Mouse (Mus musculus): ENCODE measurements around the gene Cct4. TPM values are rescaled to one million over a fixed set of nuclear protein-coding genes. Genes with fewer than 3 reads are reported as not detected.

The Cct4 gene
- polyA plus RNA-seq, 1 experiment = 206 TPM

DNA sequence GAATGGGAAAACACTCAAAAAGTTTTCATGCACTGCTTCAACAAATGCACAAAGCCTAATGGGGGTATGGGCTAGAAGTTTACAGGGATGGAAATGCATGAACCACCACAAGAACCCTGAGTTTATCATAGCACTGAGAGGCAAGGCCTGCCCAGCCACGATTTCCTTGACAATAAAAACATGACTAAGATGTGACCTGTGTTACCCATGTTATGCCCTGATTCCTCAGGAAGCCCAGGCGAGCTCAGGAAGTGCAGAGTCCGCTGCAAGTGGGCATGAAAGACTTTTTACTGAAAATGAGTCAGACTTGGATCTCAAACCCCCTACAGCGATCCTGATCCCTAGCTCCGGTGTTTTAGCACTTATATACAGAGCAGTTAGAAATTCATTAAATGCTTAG, 56.9 kb downstream of the Cct4 start:
- DNase-seq = no peak
- WGBS = 48% methylated on average over 5 of the region's 5 CpGs
- Histone ChIP-seq H3K4me1 (replicated peaks; ENCODE audit: control insufficient read depth, insufficient read depth, low read length) (no peaks in the 10 kb centered on the region), H3K4me3 (ENCODE audit: control insufficient read depth, insufficient read depth, low read length) (no peak overlapping the region), H3K27me3 (ENCODE audit: control insufficient read depth, insufficient read depth, low read length) (peaks cover 2% of the 10 kb centered on the region; the same call in 1 of the 2 replicates), H3K36me3 (ENCODE audit: control insufficient read depth, insufficient read depth, low read length) (no peaks in the 10 kb centered on the region), H3K27ac (ENCODE audit: control insufficient read depth, insufficient read depth, low read length) (no peak overlapping the region)
- TF ChIP-seq CTCF (IDR thresholded peaks at IDR 0.05; ENCODE audit: borderline replicate concordance, control insufficient read depth, extremely low read depth, insufficient read depth, low read length, poor library complexity) (no peak), POLR2A (IDR thresholded peaks at IDR 0.05; ENCODE audit: control insufficient read depth, extremely low read depth, insufficient read depth, low read length, poor library complexity) (no peak)

DNA sequence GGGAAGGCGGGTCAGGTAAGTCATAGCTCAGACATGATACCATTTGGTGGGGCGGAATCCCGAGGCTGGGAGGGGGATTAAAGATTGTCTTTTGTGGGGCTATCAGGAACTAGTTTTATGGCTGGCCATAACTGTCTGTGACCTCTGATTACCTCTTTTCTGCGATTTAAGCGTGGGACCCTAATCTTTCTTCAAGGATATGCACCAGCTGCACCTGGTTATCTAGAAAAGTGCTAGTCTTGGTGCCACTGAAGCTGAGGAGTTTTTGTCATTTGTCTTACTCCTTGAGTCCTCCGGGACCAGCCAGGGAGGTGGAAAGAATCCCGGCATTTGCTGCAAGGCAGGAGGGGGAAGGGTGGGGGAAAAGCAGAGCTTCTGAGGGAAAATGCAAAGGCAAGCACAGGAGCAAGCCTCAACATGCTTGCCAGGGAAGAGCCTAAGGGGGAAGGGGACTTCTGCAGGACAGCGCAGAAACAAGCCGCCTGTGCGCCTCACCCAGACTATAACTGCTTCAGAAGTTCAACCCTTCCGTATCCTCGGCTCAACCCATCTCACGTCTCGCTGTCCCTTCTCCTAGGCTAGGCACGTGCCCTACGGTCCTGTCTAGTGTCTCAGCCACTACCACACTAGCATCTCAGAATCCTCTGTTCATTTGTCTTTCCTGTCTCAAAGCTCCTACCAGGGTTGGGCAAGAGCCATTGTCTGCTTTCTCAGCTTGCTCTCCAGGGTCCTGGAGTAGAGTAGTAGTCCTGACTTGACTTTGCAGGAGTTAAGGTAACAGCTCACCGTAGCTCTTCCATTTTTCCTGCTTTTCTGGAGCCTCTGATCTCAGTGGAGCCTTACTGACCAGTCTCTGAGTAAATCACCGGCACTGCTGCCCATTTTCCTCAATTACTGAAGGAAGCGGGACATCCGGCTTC, 57.6 kb downstream of the Cct4 start:
- Histone ChIP-seq H3K4me1 (replicated peaks; ENCODE audit: control insufficient read depth, insufficient read depth, low read length) (no peaks in the 10 kb centered on the region), H3K27me3 (ENCODE audit: control insufficient read depth, insufficient read depth, low read length) (peaks cover 2% of the 10 kb centered on the region; the same call in 1 of the 2 replicates), H3K36me3 (ENCODE audit: control insufficient read depth, insufficient read depth, low read length) (no peaks in the 10 kb centered on the region), H3K27ac (ENCODE audit: control insufficient read depth, insufficient read depth, low read length) (no peak overlapping the region), H3K4me3 (ENCODE audit: control insufficient read depth, insufficient read depth, low read length) (no peak overlapping the region)
- TF ChIP-seq POLR2A (IDR thresholded peaks at IDR 0.05; ENCODE audit: control insufficient read depth, extremely low read depth, insufficient read depth, low read length, poor library complexity) (no peak), CTCF (IDR thresholded peaks at IDR 0.05; ENCODE audit: borderline replicate concordance, control insufficient read depth, extremely low read depth, insufficient read depth, low read length, poor library complexity) (no peak)
- WGBS = 35% methylated on average over 20 of the region's 20 CpGs
- no peak for DNase-seq

DNA sequence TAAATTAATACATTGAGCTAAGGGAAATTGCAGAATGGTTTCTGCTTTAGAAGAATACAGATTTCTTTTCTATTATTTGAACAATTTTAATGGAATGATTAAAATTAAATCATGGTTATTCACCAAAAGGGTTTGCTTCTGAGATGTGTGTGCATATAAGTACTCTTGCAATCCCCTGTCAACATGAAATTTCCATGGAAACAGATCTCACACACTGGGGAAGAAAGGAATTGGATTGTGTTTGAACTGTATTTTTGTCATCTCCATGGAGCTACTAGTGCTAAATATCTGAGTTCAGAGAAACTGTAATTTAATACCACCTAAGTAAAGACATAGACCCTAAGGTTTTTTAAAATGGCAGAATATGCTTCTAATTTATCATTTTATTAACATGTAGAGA, 59.3 kb downstream of the Cct4 start:
- Histone ChIP-seq H3K4me1 (replicated peaks; ENCODE audit: control insufficient read depth, insufficient read depth, low read length) (no peaks in the 10 kb centered on the region), H3K4me3 (ENCODE audit: control insufficient read depth, insufficient read depth, low read length) (no peak overlapping the region), H3K27ac (ENCODE audit: control insufficient read depth, insufficient read depth, low read length) (no peak overlapping the region), H3K36me3 (ENCODE audit: control insufficient read depth, insufficient read depth, low read length) (no peaks in the 10 kb centered on the region), H3K27me3 (ENCODE audit: control insufficient read depth, insufficient read depth, low read length) (peaks cover 2% of the 10 kb centered on the region; the same call in 1 of the 2 replicates)
- no peak for DNase-seq
- no peak for TF ChIP-seq CTCF (IDR thresholded peaks at IDR 0.05; ENCODE audit: borderline replicate concordance, control insufficient read depth, extremely low read depth, insufficient read depth, low read length, poor library complexity)
- TF ChIP-seq POLR2A (IDR thresholded peaks at IDR 0.05; ENCODE audit: control insufficient read depth, extremely low read depth, insufficient read depth, low read length, poor library complexity) = no peak

DNA sequence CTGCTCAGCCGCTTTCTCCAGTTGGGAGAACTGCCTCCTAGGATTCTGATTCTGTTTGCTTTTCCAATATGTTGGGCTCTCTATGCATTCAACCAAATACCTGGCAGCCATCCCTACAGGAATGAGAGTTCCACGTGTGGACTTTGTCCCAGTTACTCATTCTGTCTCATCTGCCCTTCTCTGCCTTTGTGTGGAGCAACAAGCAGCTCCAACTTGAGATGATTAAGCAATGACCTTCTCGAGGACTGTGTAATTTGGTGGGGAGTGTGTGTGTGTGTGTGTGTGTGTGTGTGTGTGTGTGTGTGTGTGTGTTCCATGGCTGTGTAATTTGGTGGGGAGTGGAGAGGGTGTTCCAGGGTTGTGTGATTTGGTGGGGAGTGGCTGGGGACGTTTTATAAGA, 62.0 kb downstream of the Cct4 start:
- DNase-seq = no peak
- Histone ChIP-seq H3K27ac (ENCODE audit: control insufficient read depth, insufficient read depth, low read length) (no peak overlapping the region), H3K27me3 (ENCODE audit: control insufficient read depth, insufficient read depth, low read length) (peaks cover 2% of the 10 kb centered on the region; the same call in 1 of the 2 replicates), H3K4me1 (replicated peaks; ENCODE audit: control insufficient read depth, insufficient read depth, low read length) (no peaks in the 10 kb centered on the region), H3K4me3 (ENCODE audit: control insufficient read depth, insufficient read depth, low read length) (no peak overlapping the region), H3K36me3 (ENCODE audit: control insufficient read depth, insufficient read depth, low read length) (no peaks in the 10 kb centered on the region)
- TF ChIP-seq CTCF (IDR thresholded peaks at IDR 0.05; ENCODE audit: borderline replicate concordance, control insufficient read depth, extremely low read depth, insufficient read depth, low read length, poor library complexity) = no peak
- TF ChIP-seq POLR2A (IDR thresholded peaks at IDR 0.05; ENCODE audit: control insufficient read depth, extremely low read depth, insufficient read depth, low read length, poor library complexity) = no peak
- 67% methylated on average over 4 of the region's 4 CpGs for WGBS

Other genes starting within 250 kb of the Cct4 start
- 35.4 and 41.4 TPM in 2 replicates for gene B3gnt2, start 129.6 kb upstream of the Cct4 start, polyA plus RNA-seq (2012; rRNA removed)
- 3.4 and 3.5 TPM in 2 replicates for gene Zrsr1, start 18.5 kb upstream of the Cct4 start, polyA plus RNA-seq (2012; rRNA removed)
- gene Gm28048, start 8.4 kb upstream of the Cct4 start, polyA plus RNA-seq (2012; rRNA removed) = not detected in 2 replicates
- 12.2 and 13.0 TPM in 2 replicates for gene Commd1, start 8.1 kb upstream of the Cct4 start, polyA plus RNA-seq (2012; rRNA removed)
- 0.17 and 0.66 TPM in 2 replicates for gene Fam161a, start 17.0 kb downstream of the Cct4 start, polyA plus RNA-seq (2012; rRNA removed)